Mouse (Mus musculus) CH12.LX (cell line): ENCODE data around the gene Irx4.

Experiments used
- CTCF ChIP-seq, 2 experiments: IDR thresholded peaks in 1 of 2; conservative IDR thresholded peaks in 1 of 2; 2 replicates each; pipeline ENCODE4 v1.5.1; 2011 to 2012; ENCODE audit warnings: low read depth in 2 of 2, low read length in 2 of 2, improper control_type of control experiment in 1 of 2, inconsistent platforms in 1 of 2, mild to moderate bottlenecking in 1 of 2, moderate library complexity in 1 of 2
- ELF1 ChIP-seq: IDR thresholded peaks from 2 replicates; pipeline ENCODE4 v1.6.1; 2014; ENCODE audit warnings: low read depth, mild to moderate bottlenecking, inconsistent platforms, low read length, improper control_type of control experiment
- EP300 ChIP-seq: IDR thresholded peaks from 2 replicates; pipeline ENCODE4 v1.6.1; 2011; ENCODE audit warnings: low read length, improper control_type of control experiment
- HCFC1 ChIP-seq: IDR thresholded peaks from 2 replicates; pipeline ENCODE4 v1.6.1; 2012; ENCODE audit warnings: low read depth, mild to moderate bottlenecking, inconsistent platforms, low read length, improper control_type of control experiment
- IRF4 ChIP-seq: IDR thresholded peaks from 2 replicates; pipeline ENCODE4 v1.6.1; 2014; ENCODE audit warnings: low read depth, mild to moderate bottlenecking, inconsistent platforms, low read length, improper control_type of control experiment
- MAZ ChIP-seq: IDR thresholded peaks from 2 replicates; pipeline ENCODE4 v1.6.1; 2012; ENCODE audit warnings: low read depth, mild to moderate bottlenecking, inconsistent platforms, low read length, improper control_type of control experiment, moderate library complexity
- MXI1 ChIP-seq: IDR thresholded peaks from 2 replicates; pipeline ENCODE4 v1.6.1; 2011; ENCODE audit warnings: mild to moderate bottlenecking, low read depth, low read length, improper control_type of control experiment
- POLR2AphosphoS2 ChIP-seq: IDR thresholded peaks from 2 replicates; pipeline ENCODE4 v1.6.1; 2011; ENCODE audit warnings: low read depth, low read length, improper control_type of control experiment
- UBTF ChIP-seq: IDR thresholded peaks from 2 replicates; pipeline ENCODE4 v1.6.1; 2012; ENCODE audit warnings: low read depth, mild to moderate bottlenecking, inconsistent platforms, low read length, improper control_type of control experiment, moderate library complexity
- USF1 ChIP-seq: IDR thresholded peaks from 2 replicates; pipeline ENCODE4 v1.6.1; 2014; ENCODE audit warnings: low read depth, mild to moderate bottlenecking, inconsistent platforms, low read length, improper control_type of control experiment
- ZKSCAN1 ChIP-seq: IDR thresholded peaks from 2 replicates; pipeline ENCODE4 v1.6.1; 2012; ENCODE audit warnings: low read depth, inconsistent platforms, low read length, improper control_type of control experiment, borderline replicate concordance
- ZNF384 ChIP-seq: IDR thresholded peaks from 2 replicates; pipeline ENCODE4 v1.6.1; 2012; ENCODE audit warnings: low read depth, low read length, improper control_type of control experiment, inconsistent platforms

- no peak for TF ChIP-seq USF1
- no peak for TF ChIP-seq MAZ
- no peak for TF ChIP-seq IRF4
- no peak for TF ChIP-seq POLR2AphosphoS2
- no peak for TF ChIP-seq MXI1
- TF ChIP-seq CTCF (conservative IDR thresholded peaks at IDR 0.05 in 1 of 2, IDR thresholded peaks at IDR 0.05 in 1 of 2; ENCODE audit: low read depth in 2 of 2, low read length in 2 of 2) = peak; percentile 22 to 87; a peak in 2 of 4 replicates
- no peak for TF ChIP-seq HCFC1
- no peak for TF ChIP-seq EP300
- TF ChIP-seq ZNF384 = no peak
- no peak for TF ChIP-seq ELF1
- TF ChIP-seq UBTF = no peak
- no peak for TF ChIP-seq ZKSCAN1
Measured at GRCm38 (mm10) chr13:73252022-73252421, 8.3 kb upstream of the Irx4 start.
